Mouse (Mus musculus) cerebellum, adult 2 months (tissue): Measurements from ENCODE around the gene Vamp9.
A peak's percentile ranks its signal among the peaks of the same experiment; 100 is the strongest.

Source experiments
- CTCF ChIP-seq: fragments of 200-500 bp; IDR thresholded peaks from 2 replicates; pipeline ENCODE4 v1.5.1; 2011; ENCODE audit warnings: low read depth, mild to moderate bottlenecking, control low read depth, low read length, moderate library complexity, borderline replicate concordance; ENCODE audit not compliant: insufficient read depth
- POLR2A ChIP-seq: fragments of 200-500 bp; IDR thresholded peaks from 2 replicates; pipeline ENCODE4 v1.6.1; 2011; ENCODE audit warnings: low read length, control low read depth, borderline replicate concordance; ENCODE audit not compliant: insufficient read depth

DNA sequence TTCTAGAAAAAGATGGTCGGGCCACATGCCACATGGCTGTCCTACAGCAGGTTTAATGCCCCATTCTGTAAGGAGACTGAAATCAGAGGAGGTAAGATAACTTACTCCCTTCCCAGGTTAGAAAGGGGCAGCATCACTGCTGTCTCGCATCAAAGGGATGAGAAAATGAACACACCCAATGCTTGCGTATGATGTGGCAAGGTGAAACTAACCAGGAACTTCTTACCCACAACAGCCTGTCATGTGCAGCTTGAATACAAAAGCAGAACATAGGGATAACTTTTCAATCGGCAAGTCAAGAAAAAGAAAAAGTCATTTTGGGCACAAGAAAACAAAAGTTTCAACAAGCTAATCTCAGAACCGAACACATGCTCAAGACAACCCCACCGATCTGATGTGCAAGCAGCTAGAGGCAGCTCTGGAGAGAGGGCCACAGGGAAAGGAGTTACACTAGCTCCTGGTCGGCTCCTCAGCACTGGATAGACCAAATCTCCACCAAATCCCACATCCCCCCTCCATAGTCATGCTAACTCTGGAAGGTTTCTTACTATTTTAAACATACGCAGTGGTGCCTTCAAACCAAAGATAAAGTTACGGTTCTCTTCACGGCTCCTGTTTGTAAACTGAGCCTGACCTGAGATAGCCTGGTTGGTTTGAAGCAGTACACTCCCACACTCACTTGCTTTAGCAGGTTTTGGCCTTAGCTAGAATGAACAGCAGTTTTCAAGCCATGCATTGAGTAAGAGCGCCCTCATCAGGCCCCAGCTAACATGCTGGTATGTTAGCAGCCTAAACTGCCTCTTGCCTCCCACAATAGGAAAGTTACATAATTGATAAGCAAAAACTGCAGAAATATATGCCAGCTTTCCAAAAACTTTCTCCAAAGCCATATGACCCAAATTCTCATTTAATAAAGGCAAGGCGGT, 14.3 kb upstream of the Vamp9 start:
- peak; percentile 72 for TF ChIP-seq CTCF
- TF ChIP-seq POLR2A, result no peak
